38 mouse cellular contexts compared by ENCODE assay signal in the genomic region with DNA sequence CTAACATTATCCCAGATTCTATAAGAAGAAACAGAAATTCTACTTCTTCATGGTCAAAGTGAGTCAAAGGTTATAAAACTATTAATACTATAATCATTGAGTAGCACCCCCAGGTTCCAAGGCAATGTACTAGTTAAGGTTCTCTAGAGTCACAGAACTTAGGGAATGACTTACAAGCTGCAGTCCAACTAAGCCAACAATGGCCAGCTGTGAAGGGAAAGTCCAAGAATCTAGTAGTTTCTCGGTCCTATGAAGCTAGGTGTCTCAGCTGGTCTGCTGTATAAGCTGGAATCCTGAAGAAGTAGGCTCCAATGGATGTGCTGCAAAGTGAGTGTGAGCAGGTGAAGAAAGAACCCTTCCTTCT. TPM values are rescaled to one million over a fixed set of nuclear protein-coding genes. Genes with fewer than 3 reads are reported as not detected.
"Had no signal": no experiment of that assay in that cellular context is flagged by ENCODE, and none has a peak within 500 bp of the region (broad histone marks: within the 10 kb centered on the region; RNA-seq: fewer than 3 reads in every experiment).

No protein-coding gene starts in this region.

- H3K4me2 ChIP-seq: embryonic facial prominence, embryonic 12.5 days; embryonic facial prominence, embryonic 13.5 days; embryonic facial prominence, embryonic 15.5 days; forebrain, embryonic 12.5 days; forebrain, embryonic 13.5 days; forebrain, embryonic 15.5 days had no signal

- H3K4me1 ChIP-seq: embryonic facial prominence, embryonic 10.5 days; embryonic facial prominence, embryonic 12.5 days; embryonic facial prominence, embryonic 13.5 days; embryonic facial prominence, embryonic 15.5 days; forebrain, embryonic 10.5 days; forebrain, embryonic 12.5 days; forebrain, embryonic 13.5 days; forebrain, embryonic 15.5 days had no signal

- DNase-seq: cerebellum, adult 2 months; cerebellum, adult 8-10 months; cerebellum, adult 9-10 months; cerebellum, adult 9-11 months; cerebellum, postnatal 10 days; cerebellum, postnatal 14 days; cerebellum, postnatal 25 days; cerebellum, postnatal 36 days; embryo, embryonic 11 days; forebrain, postnatal 0 days; gastrocnemius, adult 2 months; gastrocnemius, postnatal 10 days; gastrocnemius, postnatal 14 days; gastrocnemius, postnatal 25 days; gastrocnemius, postnatal 36 days; heart, adult 18-20 months; heart, adult 2 months had no signal

- H3K9ac ChIP-seq: embryonic facial prominence, embryonic 12.5 days; embryonic facial prominence, embryonic 13.5 days; embryonic facial prominence, embryonic 15.5 days; forebrain, embryonic 12.5 days; forebrain, embryonic 13.5 days; forebrain, embryonic 15.5 days; forebrain, postnatal 0 days had no signal

- H3K36me3 ChIP-seq: embryonic facial prominence, embryonic 10.5 days; embryonic facial prominence, embryonic 12.5 days; embryonic facial prominence, embryonic 13.5 days; embryonic facial prominence, embryonic 15.5 days; forebrain, embryonic 10.5 days; forebrain, embryonic 12.5 days; forebrain, embryonic 15.5 days had no signal

- H3K27me3 ChIP-seq: embryonic facial prominence, embryonic 12.5 days; embryonic facial prominence, embryonic 13.5 days; embryonic facial prominence, embryonic 15.5 days; forebrain, embryonic 12.5 days; forebrain, embryonic 13.5 days; forebrain, embryonic 15.5 days had no signal

- H3K27ac ChIP-seq: embryonic facial prominence, embryonic 10.5 days; embryonic facial prominence, embryonic 12.5 days; embryonic facial prominence, embryonic 13.5 days; embryonic facial prominence, embryonic 15.5 days; forebrain, embryonic 10.5 days; forebrain, embryonic 12.5 days; forebrain, embryonic 13.5 days; forebrain, embryonic 15.5 days; gastrocnemius, adult 2 months; heart, adult 2 months had no signal

- H3K4me3 ChIP-seq: embryonic facial prominence, embryonic 10.5 days; embryonic facial prominence, embryonic 12.5 days; embryonic facial prominence, embryonic 13.5 days; embryonic facial prominence, embryonic 15.5 days; erythroblast, embryonic 14.5 days; forebrain, embryonic 10.5 days; forebrain, embryonic 12.5 days; forebrain, embryonic 13.5 days; forebrain, embryonic 15.5 days; gastrocnemius, adult 2 months; heart, adult 2 months had no signal

- H3K9me3 ChIP-seq: embryonic facial prominence, embryonic 10.5 days; embryonic facial prominence, embryonic 12.5 days; embryonic facial prominence, embryonic 13.5 days; embryonic facial prominence, embryonic 15.5 days; forebrain, embryonic 10.5 days; forebrain, embryonic 12.5 days; forebrain, embryonic 13.5 days; forebrain, embryonic 15.5 days had no signal

- ATAC-seq: forebrain, embryonic 13.5 days; forebrain, embryonic 14.5 days; forebrain, embryonic 15.5 days; forebrain, embryonic 16.5 days; forebrain, postnatal 0 days had no signal

RNA-seq across cellular contexts. Expression of gene Acsm1, which starts 4.9 kb away (rescaled TPM):
- total RNA-seq: common myeloid progenitor, adult 5-6 weeks; forebrain, postnatal 0 days; gastrocnemius, postnatal 10 days; gastrocnemius, postnatal 14 days; gastrocnemius, postnatal 25 days; gastrocnemius, postnatal 36 days; granulocyte monocyte progenitor cell, adult 5-6 weeks; heart, adult 2 months had no signal
- polyA plus RNA-seq: cerebellum, adult 2 months; cortical plate, adult 2 months; embryonic facial prominence, embryonic 10.5 days; embryonic facial prominence, embryonic 11.5 days; embryonic facial prominence, embryonic 12.5 days; embryonic facial prominence, embryonic 13.5 days; erythroblast, embryonic 14.5 days; forebrain, embryonic 10.5 days; forebrain, embryonic 11.5 days; forebrain, embryonic 12.5 days; forebrain, embryonic 13.5 days; forebrain, embryonic 14.5 days; forebrain, embryonic 15.5 days; forebrain, embryonic 16.5 days; forebrain, postnatal 0 days; frontal cortex, adult 2 months; gonadal fat pad, adult 2 months had no signal

RNA-seq across cellular contexts. Expression of gene Acsm2, which starts 47.8 kb away (rescaled TPM):
- total RNA-seq: common myeloid progenitor, adult 5-6 weeks; gastrocnemius, adult 2 months; gastrocnemius, adult 8-10 months; gastrocnemius, postnatal 10 days; gastrocnemius, postnatal 14 days; gastrocnemius, postnatal 25 days; gastrocnemius, postnatal 36 days; gastrocnemius, postnatal 4 days; granulocyte monocyte progenitor cell, adult 5-6 weeks; heart, adult 18-20 months; heart, adult 2 months had no signal
- polyA plus RNA-seq: cerebellum, adult 2 months; cortical plate, adult 2 months; embryonic facial prominence, embryonic 10.5 days; embryonic facial prominence, embryonic 11.5 days; embryonic facial prominence, embryonic 12.5 days; embryonic facial prominence, embryonic 13.5 days; embryonic facial prominence, embryonic 14.5 days; erythroblast, embryonic 14.5 days; forebrain, embryonic 10.5 days; forebrain, embryonic 11.5 days; forebrain, embryonic 12.5 days; forebrain, embryonic 13.5 days; forebrain, embryonic 14.5 days; forebrain, embryonic 15.5 days; forebrain, embryonic 16.5 days; forebrain, postnatal 0 days; frontal cortex, adult 2 months; heart, adult 2 months had no signal
